Mouse (Mus musculus) kidney, postnatal 0 days (tissue): ENCODE data around the gene Cntn1. TPM values are rescaled to one million over a fixed set of nuclear protein-coding genes. Genes with fewer than 3 reads are reported as not detected.

Experiments used
- ATAC-seq: fragments of 200-750 bp; cut with Nextera tagmentation; replicated peaks from 2 replicates; pipeline ENCODE4 v1.8.0; 2017; ENCODE audit warnings: low read depth, moderate number of reproducible peaks, moderate TSS enrichment, moderate library complexity; ENCODE audit not compliant: low FRiP score
- DNase-seq: peaks from one replicate; pipeline ENCODE4 v3.0.0-alpha.2; 2016; ENCODE audit warnings: low spot score
- H3K27ac ChIP-seq: fragments of 300-500 bp; sonication (generic); 2 replicates; pipeline ENCODE4 v1.5.1; 2014; ENCODE audit warnings: mild to moderate bottlenecking
- H3K27me3 ChIP-seq: fragments of 300-500 bp; sonication (generic); 2 replicates; pipeline ENCODE4 v1.6.1; 2014; ENCODE audit warnings: low read length, mixed read lengths; ENCODE audit not compliant: insufficient read depth
- H3K36me3 ChIP-seq: fragments of 300-500 bp; sonication (generic); 2 replicates; pipeline ENCODE4 v1.6.1; 2014; ENCODE audit warnings: low read length, mixed read lengths; ENCODE audit not compliant: insufficient read depth
- H3K4me1 ChIP-seq: fragments of 300-500 bp; sonication (generic); replicated peaks from 2 replicates; pipeline ENCODE4 v1.6.1; 2014; ENCODE audit warnings: antibody characterized with exemption, low read length, mixed read lengths; ENCODE audit not compliant: insufficient read depth
- H3K4me2 ChIP-seq: fragments of 300-500 bp; sonication (generic); 2 replicates; pipeline ENCODE4 v1.6.1; 2014; ENCODE audit warnings: mild to moderate bottlenecking, low read length, moderate library complexity, mixed read lengths
- H3K4me3 ChIP-seq: fragments of 300-500 bp; sonication (generic); replicated peaks from 2 replicates; pipeline ENCODE4 v1.5.1; 2014; ENCODE audit warnings: low read depth, low read length
- H3K9ac ChIP-seq: fragments of 300-500 bp; sonication (generic); 2 replicates; pipeline ENCODE4 v1.6.1; 2014; ENCODE audit warnings: low read depth, low read length
- H3K9me3 ChIP-seq: fragments of 300-500 bp; sonication (generic); replicated peaks from 2 replicates; pipeline ENCODE4 v1.6.1; 2016; ENCODE audit warnings: low read length, inconsistent platforms, mixed read lengths
- CTCF ChIP-seq: IDR thresholded peaks from 2 replicates; pipeline ENCODE4 v1.5.1; 2016; ENCODE audit warnings: antibody characterized with exemption, low read depth, mild to moderate bottlenecking, moderate library complexity
- WGBS: fragments of 180-500 bp; shearing (Covaris S2); extraction: QIAGEN DNeasy Blood & Tissue Kit; methylation state at CpG from one replicate; pipeline ENCODE4 v1.1.7; 2014; 5-methylcytosine and 5-hydroxymethylcytosine counted together
- polyA plus RNA-seq: library from polyadenylated mRNA; unstranded; fragments of >200 nt; fragmentation: Nextera tagmentation; extraction: Ambion mirVana; gene quantifications from 2 replicates; pipeline ENCODE4 v1.2.1, GENCODE M21; 2015

Cntn1 gene
- polyA plus RNA-seq, 1 experiment from 2014 or later: 1.3 TPM

DNA sequence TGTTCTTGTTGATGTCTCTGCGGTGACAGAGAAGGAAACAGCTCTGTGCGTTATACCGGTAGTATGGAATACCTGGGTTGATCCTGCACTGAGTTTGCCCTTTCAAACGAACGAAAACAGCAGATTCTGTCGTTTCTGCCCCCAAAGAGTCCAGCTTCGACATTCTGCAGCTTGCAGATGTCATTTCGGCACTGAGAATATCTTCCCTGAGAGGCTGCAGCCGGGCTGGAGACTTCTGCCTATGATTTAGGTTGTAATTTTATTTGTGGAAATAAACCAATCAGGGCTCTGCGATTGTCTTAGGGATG, 109.8 kb downstream of the Cntn1 start:
- DNase-seq: no peak
- H3K4me1 ChIP-seq: no peaks in the 10 kb centered on the region
- no peak overlapping the region for H3K4me2 ChIP-seq
- H3K27ac ChIP-seq: no peak overlapping the region
- no peaks in the 10 kb centered on the region for H3K9me3 ChIP-seq
- WGBS: 64% methylated on average over 10 of the region's 10 CpGs
- TF ChIP-seq CTCF: no peak
- no peak overlapping the region for H3K9ac ChIP-seq
- ATAC-seq: no peak
- no peaks in the 10 kb centered on the region for H3K27me3 ChIP-seq
- no peaks in the 10 kb centered on the region for H3K36me3 ChIP-seq
- no peak overlapping the region for H3K4me3 ChIP-seq

DNA sequence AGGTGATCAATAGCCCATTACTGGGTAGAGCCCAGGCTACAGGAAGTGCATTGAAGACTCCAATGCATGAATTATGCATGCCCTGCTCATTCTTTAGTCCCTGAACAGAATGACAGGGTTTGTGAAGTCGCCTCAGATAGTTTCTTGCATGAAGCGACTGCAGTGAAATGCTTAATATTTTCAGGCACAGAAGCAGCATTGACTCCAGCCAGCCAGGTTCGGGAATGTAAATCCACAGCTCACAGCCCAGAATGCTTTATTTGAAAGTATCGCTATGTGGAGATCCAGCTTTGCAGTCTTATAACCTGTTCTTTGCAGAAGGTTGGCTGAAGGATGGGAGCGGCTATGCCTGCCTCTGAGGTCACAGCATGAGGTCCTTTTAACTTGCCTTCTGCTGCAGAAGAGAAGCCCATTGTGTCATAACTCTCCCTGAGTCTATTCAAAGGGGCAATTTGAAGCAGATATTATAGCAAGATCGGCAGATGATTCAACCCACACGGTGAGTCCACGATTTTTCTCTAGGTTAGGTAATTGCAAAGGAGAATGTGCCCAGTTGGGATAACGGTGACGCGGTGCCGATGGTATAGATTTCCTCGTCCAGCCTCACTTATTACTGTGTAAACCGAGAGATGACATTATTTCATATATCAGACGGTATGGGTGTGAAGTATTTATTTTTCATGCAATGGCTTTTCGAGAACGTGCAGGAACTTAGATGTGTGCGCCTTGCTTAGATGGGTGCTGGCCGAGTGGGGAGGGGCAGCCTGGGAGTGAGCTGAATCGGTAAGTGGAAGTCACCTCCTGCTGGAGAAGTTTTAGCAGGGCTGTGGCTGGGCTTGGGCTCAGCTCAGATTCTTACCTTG, 110.4 kb downstream of the Cntn1 start:
- H3K4me3 ChIP-seq: no peak overlapping the region
- no peak overlapping the region for H3K9ac ChIP-seq
- H3K9me3 ChIP-seq: no peaks in the 10 kb centered on the region
- no peaks in the 10 kb centered on the region for H3K4me1 ChIP-seq
- ATAC-seq: no peak
- H3K27ac ChIP-seq: no peak overlapping the region
- WGBS: 50% methylated on average over 20 of the region's 20 CpGs
- no peak overlapping the region for H3K4me2 ChIP-seq
- H3K36me3 ChIP-seq: no peaks in the 10 kb centered on the region
- DNase-seq: no peak
- peak; percentile 26; the same call in 1 of the 2 replicates for TF ChIP-seq CTCF
- H3K27me3 ChIP-seq: no peaks in the 10 kb centered on the region

DNA sequence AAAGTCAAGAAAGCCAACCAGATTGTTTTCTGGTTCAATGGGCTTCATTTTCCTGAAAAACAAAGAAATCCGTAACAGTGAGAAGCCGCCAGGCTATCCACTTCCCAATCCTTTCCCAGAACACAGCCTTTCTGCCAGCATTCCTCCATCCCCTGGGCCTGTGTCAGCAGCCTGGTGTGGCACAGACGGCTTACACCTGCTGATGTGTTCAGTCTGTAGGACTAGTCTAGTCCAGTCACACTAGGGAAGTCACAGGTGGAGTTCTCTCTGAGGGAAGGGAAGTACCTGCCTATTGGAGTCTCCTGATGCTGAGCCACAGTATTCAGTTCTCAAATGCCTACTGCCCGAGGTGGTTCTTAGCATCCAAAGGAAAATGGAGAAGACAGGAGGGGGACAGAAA, 111.9 kb downstream of the Cntn1 start:
- Histone ChIP-seq H3K4me1 (no peaks in the 10 kb centered on the region), H3K4me2 (no peak overlapping the region), H3K9me3 (no peaks in the 10 kb centered on the region), H3K9ac (no peak overlapping the region), H3K36me3 (no peaks in the 10 kb centered on the region), H3K27ac (no peak overlapping the region), H3K27me3 (no peaks in the 10 kb centered on the region), H3K4me3 (no peak overlapping the region)
- no peak for DNase-seq
- WGBS: 66% methylated on average over 4 of the region's 4 CpGs
- no peak for TF ChIP-seq CTCF
- ATAC-seq: no peak

DNA sequence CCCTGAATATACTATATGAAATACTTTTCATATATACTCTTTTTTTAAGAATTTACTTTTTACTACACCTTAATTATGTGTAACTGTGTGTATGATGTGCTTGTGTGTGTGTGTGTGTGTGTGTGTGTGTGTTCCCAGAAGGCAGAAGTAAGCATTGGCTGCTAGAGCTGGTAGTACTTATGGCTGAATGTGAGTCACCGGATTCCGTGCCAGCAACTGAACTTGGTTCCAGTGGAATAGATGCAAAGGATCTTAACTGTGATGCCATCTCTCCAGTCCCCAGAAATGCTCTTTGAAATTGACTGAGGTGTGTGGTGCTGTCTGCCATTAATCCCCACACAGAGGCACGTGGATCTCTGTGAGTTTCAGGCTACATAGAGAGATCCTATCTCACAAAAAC, 113.2 kb downstream of the Cntn1 start:
- no peak overlapping the region for H3K4me3 ChIP-seq
- no peak for ATAC-seq
- H3K27ac ChIP-seq: no peak overlapping the region
- no peaks in the 10 kb centered on the region for H3K9me3 ChIP-seq
- WGBS: 79% methylated on average over 3 of the region's 3 CpGs
- no peak overlapping the region for H3K9ac ChIP-seq
- H3K4me1 ChIP-seq: no peaks in the 10 kb centered on the region
- no peaks in the 10 kb centered on the region for H3K27me3 ChIP-seq
- no peaks in the 10 kb centered on the region for H3K36me3 ChIP-seq
- TF ChIP-seq CTCF: no peak
- H3K4me2 ChIP-seq: no peak overlapping the region
- no peak for DNase-seq

DNA sequence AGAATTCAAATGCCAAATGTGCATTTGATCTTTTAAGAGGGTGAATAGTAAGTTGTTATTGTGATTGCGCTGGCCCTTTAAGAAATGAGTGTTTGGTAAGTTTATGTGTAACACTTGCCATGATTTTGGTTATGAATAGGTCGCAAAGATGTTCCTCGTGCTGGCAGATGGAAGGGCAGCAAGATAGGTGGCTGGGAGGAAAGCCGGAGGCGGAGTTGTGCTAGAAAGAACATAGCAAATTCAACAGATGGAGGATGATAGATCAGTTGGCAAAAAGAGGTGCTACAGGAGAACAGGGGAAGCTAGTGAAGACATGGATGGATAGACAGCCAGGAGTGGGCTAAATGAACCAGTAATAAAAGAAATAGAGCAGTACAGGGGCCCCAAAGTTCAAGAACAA, 115.3 kb downstream of the Cntn1 start:
- Histone ChIP-seq H3K4me3 (no peak overlapping the region), H3K36me3 (no peaks in the 10 kb centered on the region), H3K9me3 (no peaks in the 10 kb centered on the region), H3K9ac (no peak overlapping the region), H3K27ac (no peak overlapping the region), H3K4me2 (no peak overlapping the region), H3K4me1 (no peaks in the 10 kb centered on the region), H3K27me3 (no peaks in the 10 kb centered on the region)
- WGBS: 82% methylated on average over 5 of the region's 5 CpGs
- ATAC-seq (no peak), DNase-seq (no peak)
- TF ChIP-seq CTCF: no peak

DNA sequence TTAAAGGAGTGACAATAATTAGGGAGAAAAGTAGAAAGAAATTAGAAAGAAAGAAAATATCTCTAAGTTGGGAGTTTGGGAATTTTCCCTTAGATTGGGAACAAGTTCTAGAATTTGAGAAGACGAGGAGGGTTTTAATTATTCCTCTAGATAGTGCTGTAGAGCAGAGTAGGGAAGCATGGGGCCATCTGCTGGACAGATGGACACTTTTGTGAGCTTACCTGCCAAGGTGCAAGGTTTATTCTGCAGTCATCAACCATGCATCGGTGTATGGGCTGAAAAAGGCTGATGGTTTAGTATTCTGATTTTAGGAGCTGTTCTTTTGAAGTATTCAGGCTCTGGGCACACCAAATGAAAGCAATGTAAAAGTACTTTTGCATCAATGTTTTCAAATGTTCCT, 124.8 kb downstream of the Cntn1 start:
- peak; percentile 21; the same call in 1 of the 2 replicates for TF ChIP-seq CTCF
- H3K4me3 ChIP-seq: no peak overlapping the region

DNA sequence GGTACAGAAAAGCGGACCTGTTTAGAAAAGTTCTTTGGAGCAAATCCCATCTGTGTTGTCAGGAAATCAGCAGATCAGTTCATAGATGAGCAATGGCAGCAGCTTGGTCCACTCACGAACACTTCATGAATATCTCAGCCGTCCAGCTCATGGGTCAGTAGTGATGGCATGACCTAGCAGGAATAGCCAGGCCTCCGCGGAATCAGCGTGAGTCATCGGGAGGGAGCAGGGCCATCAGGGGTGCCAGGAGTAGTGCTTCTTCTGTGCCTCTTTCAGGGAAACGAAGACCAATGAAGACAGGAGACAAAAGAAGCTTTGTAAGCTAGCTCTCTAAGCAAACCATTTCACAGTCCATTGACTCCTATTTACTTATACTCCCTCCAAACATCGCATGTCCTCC, 126.4 kb downstream of the Cntn1 start:
- Histone ChIP-seq H3K4me2 (no peak overlapping the region), H3K9ac (no peak overlapping the region), H3K27me3 (no peaks in the 10 kb centered on the region), H3K27ac (no peak overlapping the region), H3K4me3 (no peak overlapping the region), H3K9me3 (no peaks in the 10 kb centered on the region), H3K36me3 (no peaks in the 10 kb centered on the region), H3K4me1 (no peaks in the 10 kb centered on the region)
- DNase-seq: no peak
- TF ChIP-seq CTCF: no peak
- no peak for ATAC-seq
- WGBS: 43% methylated on average over 9 of the region's 9 CpGs

More for the DNA sequence above, 124.8 kb downstream of the Cntn1 start:
- no peak overlapping the region for H3K4me2 ChIP-seq
- no peak overlapping the region for H3K9ac ChIP-seq
- DNase-seq (no peak), ATAC-seq (no peak)
- H3K4me1 ChIP-seq: no peaks in the 10 kb centered on the region
- no peaks in the 10 kb centered on the region for H3K36me3 ChIP-seq
- no peaks in the 10 kb centered on the region for H3K9me3 ChIP-seq
- no peak overlapping the region for H3K27ac ChIP-seq
- WGBS: 70% methylated on average over 2 of the region's 2 CpGs
- no peaks in the 10 kb centered on the region for H3K27me3 ChIP-seq
